Comparison of ENCODE assay signal across 8 mouse cellular contexts in the genomic region with DNA sequence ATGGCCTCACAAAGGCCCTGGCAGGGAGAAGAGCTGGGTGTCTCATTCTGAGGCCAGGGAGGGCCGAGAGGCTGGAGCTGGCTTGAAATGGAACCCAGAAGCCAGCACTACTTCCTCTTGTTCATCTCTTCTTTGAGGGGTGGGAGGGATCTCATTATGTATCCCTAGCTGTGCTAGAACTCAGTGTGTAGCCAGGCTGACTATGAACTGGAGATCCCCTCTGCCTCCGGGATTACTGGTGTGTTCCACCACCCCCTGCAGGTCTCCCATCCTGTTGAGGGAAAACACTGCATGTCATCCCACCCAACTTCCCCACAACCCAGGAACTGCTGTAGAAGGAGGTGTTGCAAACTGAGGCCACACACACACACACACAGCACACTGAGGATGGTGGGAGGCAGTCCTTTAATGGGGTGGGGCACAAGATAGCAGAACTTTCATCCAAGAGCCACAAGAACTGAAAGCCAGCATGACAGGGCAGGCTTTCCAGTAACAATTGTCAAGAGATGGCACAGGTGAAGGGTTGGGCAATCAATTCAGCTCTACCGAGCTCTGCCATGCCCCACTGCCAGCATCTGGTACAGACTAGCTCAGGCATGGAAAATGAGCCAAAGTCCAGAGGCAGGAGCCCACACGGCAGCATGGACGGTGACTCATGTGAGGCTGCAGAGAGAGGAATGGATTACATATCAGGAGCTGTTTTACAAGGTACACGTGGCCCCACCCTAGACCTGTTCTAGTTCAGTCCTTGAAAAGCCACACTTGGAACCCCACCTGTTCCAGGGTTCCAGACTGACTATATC. TPM values are rescaled to one million over a fixed set of nuclear protein-coding genes. Genes with fewer than 3 reads are reported as not detected.
DNase-seq lines count a peak whose midpoint lies in the region; ATAC-seq and TF ChIP-seq lines count a peak whose summit lies in the region.

No protein-coding gene starts in this region.

- no peak for ATAC-seq in heart, embryonic 11.5 days (replicated peaks; ENCODE audit: insufficient number of reproducible peaks, low FRiP score, low TSS enrichment)
- no peak for ATAC-seq in G1E (ENCODE audit: extremely low read depth, insufficient number of reproducible peaks, low FRiP score, poor library complexity, severe bottlenecking)
- no peak; the same call in none of the 2 replicates for ATAC-seq in kidney, embryonic 15.5 days (replicated peaks; ENCODE audit: low FRiP score)
- ATAC-seq in midbrain, embryonic 14.5 days (ENCODE audit: low FRiP score, low TSS enrichment) = peak; percentile 7; the same call in 1 of the 2 replicates

- peak overlapping the region; percentile 75 for H3K4me3 ChIP-seq in heart, embryonic 11.5 days (ENCODE audit: low read depth, low read length)
- H3K4me3 ChIP-seq in G1E (ENCODE audit: low read depth, low read length) = peak overlapping the region; percentile 91; the same call in 1 of the 2 replicates
- H3K4me3 ChIP-seq in forebrain, embryonic 10.5 days = peak overlapping the region; percentile 71
- H3K4me3 ChIP-seq in kidney, embryonic 15.5 days (replicated peaks) = peak overlapping the region; percentile 73
- peak overlapping the region; percentile 48 for H3K4me3 ChIP-seq in midbrain, embryonic 14.5 days (replicated peaks; ENCODE audit: low read depth, low read length)

- intact Hi-C loops in gastrocnemius, postnatal 14 days (cut with DNase I; ENCODE audit: low total_unique reads) = no loop called here

- TF ChIP-seq CTCF in G1E (IDR thresholded peaks at IDR 0.05; ENCODE audit: low read depth, low read length) = no peak

- peaks cover 4% of the 10 kb centered on the region; the same call in 1 of the 2 replicates for H3K4me1 ChIP-seq in heart, embryonic 11.5 days (ENCODE audit: control insufficient read depth, insufficient read depth, low read length)
- peaks cover 66% of the 10 kb centered on the region for H3K4me1 ChIP-seq in G1E (ENCODE audit: insufficient read depth, low read depth, low read length)
- peaks cover 26% of the 10 kb centered on the region for H3K4me1 ChIP-seq in forebrain, embryonic 10.5 days
- peaks cover 18% of the 10 kb centered on the region for H3K4me1 ChIP-seq in kidney, embryonic 15.5 days
- H3K4me1 ChIP-seq in midbrain, embryonic 14.5 days (ENCODE audit: control insufficient read depth, insufficient read depth, low read length) = peaks cover 17% of the 10 kb centered on the region

- H3K9me3 ChIP-seq in heart, embryonic 11.5 days (replicated peaks; ENCODE audit: control insufficient read depth, low read length) = no peaks in the 10 kb centered on the region
- no peaks in the 10 kb centered on the region for H3K9me3 ChIP-seq in G1E (replicated peaks)
- H3K9me3 ChIP-seq in forebrain, embryonic 10.5 days = no peaks in the 10 kb centered on the region
- H3K9me3 ChIP-seq in kidney, embryonic 15.5 days (replicated peaks) = no peaks in the 10 kb centered on the region
- H3K9me3 ChIP-seq in midbrain, embryonic 14.5 days (ENCODE audit: control insufficient read depth, low read length) = no peaks in the 10 kb centered on the region

- peaks cover 17% of the 10 kb centered on the region; the same call in 1 of the 2 replicates for H3K36me3 ChIP-seq in heart, embryonic 11.5 days (ENCODE audit: control insufficient read depth, insufficient read depth, low read length)
- H3K36me3 ChIP-seq in G1E (replicated peaks) = peaks cover 74% of the 10 kb centered on the region
- H3K36me3 ChIP-seq in forebrain, embryonic 10.5 days (replicated peaks) = peaks cover 56% of the 10 kb centered on the region
- H3K36me3 ChIP-seq in kidney, embryonic 15.5 days = peaks cover 49% of the 10 kb centered on the region
- H3K36me3 ChIP-seq in midbrain, embryonic 14.5 days (ENCODE audit: control insufficient read depth, insufficient read depth, low read length) = peaks cover 53% of the 10 kb centered on the region

- H3K27ac ChIP-seq in heart, embryonic 11.5 days (ENCODE audit: low read depth, low read length) = peak overlapping the region; percentile 47
- peak overlapping the region; percentile 86 for H3K27ac ChIP-seq in forebrain, embryonic 10.5 days
- H3K27ac ChIP-seq in kidney, embryonic 15.5 days = peak overlapping the region; percentile 77
- peak overlapping the region; percentile 83 for H3K27ac ChIP-seq in midbrain, embryonic 14.5 days (replicated peaks; ENCODE audit: low read depth, low read length)

- WGBS in heart, embryonic 11.5 days (ENCODE audit: insufficient replicate concordance) = 63% methylated on average over 6 of the region's 6 CpGs
- WGBS in forebrain, embryonic 10.5 days = 73% methylated on average over 6 of the region's 6 CpGs
- 58% methylated on average over 6 of the region's 6 CpGs for WGBS in kidney, embryonic 15.5 days
- WGBS in midbrain, embryonic 14.5 days = 57% methylated on average over 6 of the region's 6 CpGs

- 0 out of 2 replicates have a peak overlapping the region, but pooled peaks have one; percentile 12 for H3K9ac ChIP-seq in heart, embryonic 11.5 days (ENCODE audit: low read depth, low read length)
- H3K9ac ChIP-seq in kidney, embryonic 15.5 days = peak overlapping the region; percentile 73; the same call in 1 of the 2 replicates
- peak overlapping the region; percentile 78 for H3K9ac ChIP-seq in midbrain, embryonic 14.5 days (replicated peaks; ENCODE audit: low read length)

- no peaks in the 10 kb centered on the region for H3K27me3 ChIP-seq in heart, embryonic 11.5 days (ENCODE audit: control insufficient read depth, insufficient read depth, low read length)
- peaks cover 7% of the 10 kb centered on the region; the same call in 1 of the 2 replicates for H3K27me3 ChIP-seq in G1E (ENCODE audit: insufficient read depth, low read length)
- H3K27me3 ChIP-seq in forebrain, embryonic 10.5 days (ENCODE audit: poor library complexity, severe bottlenecking) = no peaks in the 10 kb centered on the region
- H3K27me3 ChIP-seq in kidney, embryonic 15.5 days = no peaks in the 10 kb centered on the region
- no peaks in the 10 kb centered on the region for H3K27me3 ChIP-seq in midbrain, embryonic 14.5 days (ENCODE audit: control insufficient read depth, insufficient read depth, low read length)

- peak overlapping the region; percentile 96 for H3K4me2 ChIP-seq in heart, embryonic 11.5 days
- H3K4me2 ChIP-seq in kidney, embryonic 15.5 days = peak overlapping the region; percentile 92
- peak overlapping the region; percentile 84 for H3K4me2 ChIP-seq in midbrain, embryonic 14.5 days (ENCODE audit: low read length)

- no peak for DNase-seq in heart, adult 11 months
- no peak for DNase-seq in G1E (ENCODE audit: low spot score)
- DNase-seq in forebrain, embryonic 10.5 days (ENCODE audit: extremely low spot score, low spot score) = no peak
- DNase-seq in midbrain, embryonic 14.5 days = no peak
- DNase-seq in natural killer cell, adult 2 months (ENCODE audit: low spot score in 2 of 2) = no peak
- DNase-seq in gastrocnemius, postnatal 14 days = no peak

RNA-seq across cellular contexts. Expression of gene BC029722, which starts 0.4 kb away (rescaled TPM):
- polyA plus RNA-seq in heart, embryonic 11.5 days (2014; fragmentation: Nextera tagmentation; extraction: Ambion mirVana) = 5.6 and 5.7 TPM in 2 replicates
- total RNA-seq in G1E (2014; fragmentation: Nextera tagmentation) (9.2 and 12.8 TPM in 2 replicates), G1E (2017) (19.0 and 20.4 TPM in 2 replicates)
- 36.3 and 45.0 TPM in 2 replicates for polyA plus RNA-seq in G1E (2012)
- 5.9 and 6.8 TPM in 2 replicates for polyA plus RNA-seq in forebrain, embryonic 10.5 days (2016; fragmentation: Nextera tagmentation; extraction: Ambion mirVana)
- polyA plus RNA-seq in kidney, embryonic 15.5 days (2015; fragmentation: Nextera tagmentation; extraction: Ambion mirVana) = 14.5 and 18.1 TPM in 2 replicates
- polyA plus RNA-seq in midbrain, embryonic 14.5 days (2014; fragmentation: Nextera tagmentation; extraction: Ambion mirVana) = 25.5 and 38.5 TPM in 2 replicates
- total RNA-seq in gastrocnemius, postnatal 14 days (2021) = 10 to 100 TPM; 17.8 to 19.3 TPM

RNA-seq across cellular contexts. Expression of gene Eif6, which starts 7.1 kb away (rescaled TPM):
- 138 and 148 TPM in 2 replicates for polyA plus RNA-seq in heart, embryonic 11.5 days (2014; fragmentation: Nextera tagmentation; extraction: Ambion mirVana)
- total RNA-seq in G1E (2014; fragmentation: Nextera tagmentation) (261 and 324 TPM in 2 replicates), G1E (2017) (91.5 and 148 TPM in 2 replicates)
- polyA plus RNA-seq in G1E (2012) = 251 and 369 TPM in 2 replicates
- 241 and 249 TPM in 2 replicates for polyA plus RNA-seq in forebrain, embryonic 10.5 days (2016; fragmentation: Nextera tagmentation; extraction: Ambion mirVana)
- 204 and 210 TPM in 2 replicates for polyA plus RNA-seq in kidney, embryonic 15.5 days (2015; fragmentation: Nextera tagmentation; extraction: Ambion mirVana)
- 129 and 134 TPM in 2 replicates for polyA plus RNA-seq in midbrain, embryonic 14.5 days (2014; fragmentation: Nextera tagmentation; extraction: Ambion mirVana)
- total RNA-seq in gastrocnemius, postnatal 14 days (2021) = 10 to 100 TPM; 48.0 to 48.3 TPM

RNA-seq across cellular contexts. Expression of gene Fam83c, which starts 15.0 kb away (rescaled TPM):
- polyA plus RNA-seq in heart, embryonic 11.5 days (2014; fragmentation: Nextera tagmentation; extraction: Ambion mirVana) = 0.06 and 0.15 TPM in 2 replicates
- total RNA-seq in G1E (2014; fragmentation: Nextera tagmentation) = not detected in 2 replicates
- total RNA-seq in G1E (2017) = 0.22 TPM in 1 of 2 replicates, not detected in the other
- not detected in 2 replicates for polyA plus RNA-seq in G1E (2012)
- 0.26 and 0.29 TPM in 2 replicates for polyA plus RNA-seq in forebrain, embryonic 10.5 days (2016; fragmentation: Nextera tagmentation; extraction: Ambion mirVana)
- 0.15 and 0.19 TPM in 2 replicates for polyA plus RNA-seq in kidney, embryonic 15.5 days (2015; fragmentation: Nextera tagmentation; extraction: Ambion mirVana)
- polyA plus RNA-seq in midbrain, embryonic 14.5 days (2014; fragmentation: Nextera tagmentation; extraction: Ambion mirVana) = 0.38 and 0.41 TPM in 2 replicates
- not detected for total RNA-seq in gastrocnemius, postnatal 14 days (2021)

RNA-seq across cellular contexts. Expression of gene Mmp24, which starts 44.5 kb away (rescaled TPM):
- 0.04 TPM in 1 of 2 replicates, not detected in the other for polyA plus RNA-seq in heart, embryonic 11.5 days (2014; fragmentation: Nextera tagmentation; extraction: Ambion mirVana)
- not detected in 2 replicates for total RNA-seq in G1E (2014; fragmentation: Nextera tagmentation)
- 0.05 and 0.12 TPM in 2 replicates for total RNA-seq in G1E (2017)
- not detected in 2 replicates for polyA plus RNA-seq in G1E (2012)
- polyA plus RNA-seq in forebrain, embryonic 10.5 days (2016; fragmentation: Nextera tagmentation; extraction: Ambion mirVana) = 0.17 and 0.35 TPM in 2 replicates
- 0.14 and 0.16 TPM in 2 replicates for polyA plus RNA-seq in kidney, embryonic 15.5 days (2015; fragmentation: Nextera tagmentation; extraction: Ambion mirVana)
- 17.7 and 24.6 TPM in 2 replicates for polyA plus RNA-seq in midbrain, embryonic 14.5 days (2014; fragmentation: Nextera tagmentation; extraction: Ambion mirVana)
- total RNA-seq in gastrocnemius, postnatal 14 days (2021) = under 1 TPM in 1 of 2 experiments, not detected in 1; 0.08 TPM

Comparison
In these comparisons a context has a peak if more than half of its experiments do, and no peak if none do; other contexts are left out.
1. H3K9ac ChIP-seq: peak in every context shown above with its lines; median percentile 78 in midbrain, embryonic 14.5 days; 73 in kidney, embryonic 15.5 days; 12 in heart, embryonic 11.5 days.